Mouse (Mus musculus) frontal cortex, postnatal 36 days (tissue): Measurements from ENCODE around the gene Xylb.

Experiments
- DNase-seq, 2 experiments: peaks; one replicate each; pipeline ENCODE4 v3.0.0; 2022; ENCODE audit warnings: low spot score in 2 of 2

Gene Xylb

GRCm38 (mm10) chr9:119401801-119402214 is 44.6 kb downstream of the Xylb start, which contains the start of gene Acvr2b:
TSS of gene Acvr2b (plus strand) at chr9:119402118.
- DNase-seq, result peak; percentile 82 to 89

- DNase-seq, result peak; percentile 45 to 52
Observed at GRCm38 (mm10) chr9:119402253-119403235, 45.4 kb downstream of the Xylb start.

- peak in 1 of 2 experiments; percentile 30 for DNase-seq
Observed at GRCm38 (mm10) chr9:119403236-119403641, 46.1 kb downstream of the Xylb start.

GRCm38 (mm10) chr9:119404090-119404489 is 46.9 kb downstream of the Xylb start:
- no peak for DNase-seq

DNA sequence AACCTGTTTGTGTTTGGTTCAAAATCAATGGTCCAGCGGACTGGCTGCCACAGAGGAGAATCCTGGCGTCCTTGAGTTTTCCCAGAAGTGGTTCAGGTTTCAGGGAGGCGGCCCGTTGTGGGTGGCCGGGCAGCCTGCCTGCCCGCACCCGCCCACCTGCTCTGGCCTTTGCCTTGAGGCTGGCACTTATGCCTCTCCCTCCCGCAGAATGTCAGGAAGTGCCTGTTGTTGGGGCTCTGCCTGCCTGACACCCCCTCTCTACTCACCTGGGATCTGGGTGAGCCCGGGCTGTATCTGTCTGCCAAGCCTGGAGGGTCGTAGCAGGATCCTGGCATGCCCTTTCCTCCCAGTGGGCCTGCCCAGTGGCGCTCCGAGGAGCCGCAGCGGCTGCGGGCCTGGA is 50.7 kb downstream of the Xylb start:
- DNase-seq, result no peak

DNA sequence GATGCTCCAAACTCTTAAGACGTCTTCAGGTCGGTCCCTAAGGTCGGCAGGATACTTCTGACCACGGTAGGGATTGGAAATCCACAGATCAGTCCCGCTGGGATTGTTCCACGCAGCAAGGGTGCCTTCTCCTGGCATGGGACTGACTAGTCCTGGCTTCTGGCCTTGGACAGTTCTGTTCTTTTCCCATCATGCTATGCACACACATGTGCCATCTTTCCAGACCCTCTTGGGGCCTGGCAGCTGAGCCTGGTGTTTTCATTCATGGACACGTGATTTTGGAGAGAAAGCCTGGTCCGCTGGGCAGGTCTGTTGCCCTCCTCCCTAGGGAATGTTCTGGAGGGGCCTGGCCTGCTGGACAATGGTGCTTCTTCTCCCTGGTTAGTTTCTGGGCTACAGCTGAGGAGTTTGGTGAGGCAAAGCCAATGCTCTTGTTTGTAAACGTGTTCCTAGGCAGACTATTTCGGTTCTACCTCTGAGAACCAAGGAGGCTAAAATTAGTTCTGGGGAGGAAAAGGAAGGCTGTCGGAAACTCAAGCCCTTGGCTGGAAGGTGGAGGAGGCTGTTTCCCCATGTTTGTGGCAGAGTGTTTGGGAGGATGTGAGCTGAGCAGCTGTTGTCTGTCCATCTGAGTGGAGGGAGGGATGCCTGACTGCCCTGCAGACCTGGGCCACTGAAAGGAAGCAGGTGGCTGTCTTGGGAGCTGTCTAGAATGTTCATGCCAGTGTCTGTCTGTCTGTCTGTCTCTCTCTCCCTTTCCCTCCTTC is 51.9 kb downstream of the Xylb start:
- DNase-seq, result no peak

GRCm38 (mm10) chr9:119409864-119410263 is 52.7 kb downstream of the Xylb start:
- DNase-seq, result no peak

DNA sequence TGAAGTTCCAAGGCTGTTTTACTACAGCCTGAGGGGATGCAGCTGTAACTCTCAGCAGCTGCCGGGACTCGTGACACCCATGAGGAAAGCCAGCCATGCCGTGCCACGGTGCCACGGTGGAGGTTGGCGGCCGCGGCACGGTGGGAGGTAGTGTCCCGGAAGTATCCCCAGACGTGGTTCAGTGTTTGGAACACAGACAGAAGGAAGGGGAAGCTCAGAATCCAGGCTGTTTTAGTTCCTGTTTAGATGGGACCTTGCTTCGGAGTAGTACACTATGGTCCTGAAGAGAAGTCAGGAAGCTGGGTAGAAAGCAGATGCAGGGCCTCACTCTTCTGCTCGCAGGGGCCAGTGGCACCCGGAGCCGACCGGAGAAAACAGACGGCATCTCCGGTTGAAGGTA is 60.8 kb downstream of the Xylb start:
- DNase-seq, result no peak

DNA sequence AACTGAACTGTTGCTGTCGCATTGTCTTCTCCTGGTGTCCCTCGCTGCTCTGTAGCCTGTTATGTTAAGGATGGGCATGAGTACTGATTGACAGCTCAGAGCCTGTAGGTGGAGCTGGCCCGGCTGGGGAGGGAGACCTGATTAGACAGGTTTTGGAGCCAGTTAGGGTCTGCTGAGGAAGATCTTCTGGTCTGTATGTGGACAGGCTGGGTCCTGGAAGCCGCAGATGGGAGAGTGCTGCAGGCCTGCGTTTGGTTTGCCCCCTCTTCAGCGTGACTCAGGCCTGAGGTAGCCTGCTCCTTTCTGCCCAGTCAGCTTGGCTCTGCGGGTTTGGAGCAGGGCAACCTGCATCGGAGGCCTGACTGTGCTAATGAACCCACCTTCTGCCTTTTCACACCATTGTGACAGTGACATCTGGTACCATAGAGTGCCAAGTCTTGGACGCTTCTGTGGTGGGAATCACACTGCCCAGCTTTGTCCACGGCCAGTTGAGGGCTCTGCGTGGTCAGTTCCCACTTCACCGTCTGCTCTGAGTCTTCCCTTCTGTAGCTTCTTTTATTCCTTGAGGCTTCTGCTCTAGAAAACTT is 62.8 kb downstream of the Xylb start:
- no peak for DNase-seq

DNA sequence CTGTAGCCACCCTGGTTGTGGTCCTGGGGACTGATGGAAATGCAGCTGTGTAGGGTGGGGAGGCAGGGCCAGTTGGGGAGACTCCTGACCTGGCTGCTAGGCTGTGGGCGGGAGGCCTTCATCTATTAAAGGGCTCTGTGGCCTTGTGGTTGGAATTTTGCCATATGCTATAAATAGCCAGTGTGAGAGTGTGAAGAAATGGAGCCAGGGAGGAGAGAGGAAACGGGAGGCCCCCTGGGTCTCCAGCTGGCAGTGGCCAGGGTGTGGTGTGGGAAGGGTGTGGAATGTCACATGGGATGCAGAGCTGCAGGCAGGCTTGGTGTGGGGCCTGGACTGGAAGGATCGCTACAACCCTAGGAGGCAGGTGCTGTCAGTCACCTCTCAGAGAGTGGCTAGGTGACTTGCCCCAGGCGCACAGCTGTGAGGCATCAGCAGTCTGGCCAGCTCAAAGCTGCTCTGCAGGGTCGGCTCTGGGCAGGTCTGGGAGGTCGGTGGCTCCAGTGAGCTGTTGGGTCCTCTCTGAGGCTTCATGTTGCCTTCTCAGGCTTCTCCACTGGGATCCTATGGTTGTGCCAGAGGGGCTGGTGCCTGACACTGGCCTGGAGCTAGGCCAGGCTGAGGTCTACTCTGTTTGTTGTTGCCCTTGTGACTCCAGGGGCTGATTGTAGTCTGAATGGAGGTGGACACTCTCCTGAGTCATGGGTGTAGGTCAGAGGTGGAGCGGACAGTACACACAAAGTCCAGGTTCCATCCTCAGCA is 68.2 kb downstream of the Xylb start:
- DNase-seq, result no peak

- DNase-seq, result no peak
Observed at GRCm38 (mm10) chr9:119425976-119426415, 68.8 kb downstream of the Xylb start.

DNA sequence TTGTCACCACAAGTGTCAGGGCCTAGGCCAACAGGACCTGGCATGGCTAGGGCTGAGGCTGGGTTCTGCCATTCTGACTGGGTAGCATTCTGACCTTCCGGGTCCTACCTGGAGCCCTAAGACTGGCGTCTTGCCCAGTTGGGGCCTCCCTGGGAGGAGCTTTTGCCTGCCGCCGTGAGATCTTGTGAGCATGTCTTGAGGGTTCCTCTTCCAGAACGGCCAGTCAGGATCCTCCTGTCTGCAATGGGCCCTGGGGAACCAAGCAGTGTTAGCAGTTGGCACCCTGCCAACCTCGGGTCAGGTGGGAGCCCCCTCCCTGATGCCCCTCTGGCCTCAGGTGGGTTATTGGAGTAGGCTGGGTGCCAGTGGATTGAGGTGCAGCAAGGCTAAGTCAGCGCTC is 69.3 kb downstream of the Xylb start:
- DNase-seq, result no peak

- DNase-seq, result peak; percentile 68 to 85
Observed at GRCm38 (mm10) chr9:119430311-119430710, 73.1 kb downstream of the Xylb start.

DNA sequence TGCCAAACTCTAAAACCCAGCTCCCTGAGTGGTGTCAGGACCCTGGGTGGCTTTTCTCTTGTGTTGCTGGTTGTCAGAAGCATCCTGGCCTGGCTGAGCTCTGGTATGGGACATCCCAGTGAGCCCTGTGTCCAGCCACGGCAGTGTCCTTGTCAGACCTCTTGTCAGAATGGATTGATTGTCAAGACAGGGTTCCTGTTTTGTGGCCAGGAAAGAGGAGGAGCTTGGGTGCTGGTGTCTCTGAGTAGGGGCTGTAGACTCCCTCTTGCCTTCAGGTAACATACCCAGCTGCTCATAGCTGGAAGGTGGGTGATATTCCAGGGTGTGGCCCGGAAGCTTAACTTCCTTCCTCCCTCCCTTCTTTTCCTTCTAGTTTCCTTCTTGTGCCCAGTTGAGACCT is 78.7 kb downstream of the Xylb start:
- no peak for DNase-seq

GRCm38 (mm10) chr9:119438065-119438464 is 80.9 kb downstream of the Xylb start:
- DNase-seq, result no peak

DNA sequence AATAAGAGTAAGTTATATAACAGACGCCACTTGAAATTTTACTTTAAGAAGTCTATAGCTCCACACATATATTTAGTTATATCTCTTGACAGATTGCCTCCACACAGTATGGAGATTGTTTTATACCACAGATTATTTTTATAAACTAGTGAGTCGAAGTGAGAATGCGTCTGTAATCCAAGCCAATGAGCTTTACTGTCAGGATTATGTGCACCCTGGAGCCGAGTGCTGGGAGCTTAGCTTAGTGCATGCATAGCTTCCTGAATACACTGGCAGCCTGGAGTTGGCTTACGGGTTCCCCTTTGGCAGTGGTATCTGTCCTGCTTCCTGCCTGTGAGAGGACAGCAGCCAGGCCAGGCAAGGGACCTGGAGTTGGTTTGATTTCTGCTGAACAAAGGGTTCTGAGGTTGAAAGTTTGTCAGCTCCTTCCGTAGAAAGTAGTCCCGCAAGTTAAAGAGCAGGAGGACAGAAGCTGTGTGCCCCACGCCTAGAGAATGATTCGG is 81.4 kb downstream of the Xylb start:
- peak in 1 of 2 experiments; percentile 39 for DNase-seq
